Mouse (Mus musculus) MEL (cell line): Measurements from ENCODE around the gene Fth1. TPM values are rescaled to one million over a fixed set of nuclear protein-coding genes. Genes with fewer than 3 reads are reported as not detected.
A peak's percentile ranks its signal among the peaks of the same experiment; 100 is the strongest.

ENCODE experiments used
- DNase-seq: peaks from one replicate; pipeline ENCODE4 v3.0.0; 2011; ENCODE audit warnings: low read depth, low spot score
- H3K27ac ChIP-seq: 2 replicates; pipeline ENCODE4 v1.5.1; 2012; ENCODE audit warnings: low read depth, mild to moderate bottlenecking, control low read depth, low read length, moderate library complexity; ENCODE audit not compliant: control insufficient read depth
- H3K27me3 ChIP-seq, 2 experiments: fragments of 150-350 bp in 1 of 2; sonication (generic) in 1 of 2; 2 replicates each; pipeline ENCODE4 v1.6.1; 2012; ENCODE audit warnings: low read length in 2 of 2, mild to moderate bottlenecking in 2 of 2, improper control_type of control experiment in 1 of 2, moderate library complexity in 1 of 2; ENCODE audit not compliant: insufficient read depth in 2 of 2, control insufficient read depth in 1 of 2
- H3K36me3 ChIP-seq, 2 experiments: 2 replicates each; pipeline ENCODE4 v1.6.1; 2012 to 2014; ENCODE audit warnings: low read length in 2 of 2, improper control_type of control experiment in 1 of 2, inconsistent platforms in 1 of 2, mild to moderate bottlenecking in 1 of 2; ENCODE audit not compliant: insufficient read depth in 2 of 2, control insufficient read depth in 1 of 2
- H3K4me1 ChIP-seq, 2 experiments: fragments of 150-350 bp in 1 of 2; sonication (generic) in 1 of 2; 2 replicates each; pipeline ENCODE4 v1.6.1; 2012; ENCODE audit warnings: low read length in 2 of 2, improper control_type of control experiment in 1 of 2, mild to moderate bottlenecking in 1 of 2; ENCODE audit not compliant: insufficient read depth in 2 of 2, control insufficient read depth in 1 of 2
- H3K4me3 ChIP-seq, 2 experiments: fragments of 150-350 bp in 1 of 2; sonication (generic) in 1 of 2; 2 replicates each; pipeline ENCODE4 v1.5.1; 2012; ENCODE audit warnings: low read depth in 2 of 2, low read length in 2 of 2, mild to moderate bottlenecking in 2 of 2, moderate library complexity in 2 of 2, control low read depth in 1 of 2, improper control_type of control experiment in 1 of 2; ENCODE audit not compliant: control insufficient read depth in 1 of 2, insufficient read depth in 1 of 2
- H3K79me2 ChIP-seq: 2 replicates; pipeline ENCODE4 v1.6.1; 2012; ENCODE audit warnings: mild to moderate bottlenecking, low read length, moderate library complexity; ENCODE audit not compliant: control insufficient read depth, poor library complexity, insufficient read depth
- H3K9ac ChIP-seq: 2 replicates; pipeline ENCODE4 v1.6.1; 2012; ENCODE audit warnings: low read depth, mild to moderate bottlenecking, control low read depth, low read length, moderate library complexity; ENCODE audit not compliant: control insufficient read depth, poor library complexity, severe bottlenecking
- H3K9me3 ChIP-seq: fragments of 150-350 bp; sonication (generic); replicated peaks from 2 replicates; pipeline ENCODE4 v1.6.1; 2012; ENCODE audit warnings: mild to moderate bottlenecking, low read length, improper control_type of control experiment, moderate library complexity; ENCODE audit not compliant: insufficient read depth
- E2F4 ChIP-seq: IDR thresholded peaks from 2 replicates; pipeline ENCODE4 v1.6.1; 2011; ENCODE audit warnings: low read depth, low read length, improper control_type of control experiment, borderline replicate concordance
- EP300 ChIP-seq, 2 experiments: IDR thresholded peaks; 2 replicates each; pipeline ENCODE4 v1.6.1; 2011; ENCODE audit warnings: improper control_type of control experiment in 2 of 2, low read length in 2 of 2, low read depth in 1 of 2, mild to moderate bottlenecking in 1 of 2
- ETS1 ChIP-seq: IDR thresholded peaks from 2 replicates; pipeline ENCODE4 v1.6.1; 2012; ENCODE audit warnings: low read depth, mild to moderate bottlenecking, inconsistent platforms, low read length, improper control_type of control experiment, moderate library complexity
- GATA1 ChIP-seq: IDR thresholded peaks from 2 replicates; pipeline ENCODE4 v1.6.1; 2011; ENCODE audit warnings: low read depth, low read length, improper control_type of control experiment
- HCFC1 ChIP-seq: IDR thresholded peaks from 2 replicates; pipeline ENCODE4 v1.6.1; 2012; ENCODE audit warnings: low read depth, mild to moderate bottlenecking, inconsistent platforms, low read length, improper control_type of control experiment, moderate library complexity
- JUND ChIP-seq: IDR thresholded peaks from 2 replicates; pipeline ENCODE4 v1.6.1; 2011; ENCODE audit warnings: low read depth, mild to moderate bottlenecking, improper control_type of control experiment, low read length
- MAFK ChIP-seq: IDR thresholded peaks from 2 replicates; pipeline ENCODE4 v1.6.1; 2011; ENCODE audit warnings: low read depth, mild to moderate bottlenecking, low read length, improper control_type of control experiment, borderline replicate concordance
- MAX ChIP-seq: IDR thresholded peaks from 2 replicates; pipeline ENCODE4 v1.6.1; 2011; ENCODE audit warnings: low read length, improper control_type of control experiment
- MAZ ChIP-seq: IDR thresholded peaks from 2 replicates; pipeline ENCODE4 v1.6.1; 2012; ENCODE audit warnings: low read depth, mild to moderate bottlenecking, inconsistent platforms, low read length, improper control_type of control experiment
- MEF2A ChIP-seq: IDR thresholded peaks from 2 replicates; pipeline ENCODE4 v1.6.1; 2014; ENCODE audit warnings: low read depth, mild to moderate bottlenecking, inconsistent platforms, low read length, improper control_type of control experiment; ENCODE audit not compliant: poor library complexity, insufficient replicate concordance, severe bottlenecking; ENCODE audit errors: extremely low read depth
- MXI1 ChIP-seq: IDR thresholded peaks from 2 replicates; pipeline ENCODE4 v1.6.1; 2011; ENCODE audit warnings: mild to moderate bottlenecking, low read depth, low read length, improper control_type of control experiment
- POLR2A ChIP-seq, 2 experiments: IDR thresholded peaks; 2 replicates each; pipeline ENCODE4 v1.6.1; 2011 to 2012; ENCODE audit warnings: low read length in 2 of 2, mild to moderate bottlenecking in 2 of 2, control low read depth in 1 of 2, improper control_type of control experiment in 1 of 2, low read depth in 1 of 2, moderate library complexity in 1 of 2; ENCODE audit not compliant: control insufficient read depth in 1 of 2, insufficient read depth in 1 of 2, poor library complexity in 1 of 2
- POLR2AphosphoS2 ChIP-seq: IDR thresholded peaks from 2 replicates; pipeline ENCODE4 v1.6.1; 2011; ENCODE audit warnings: low read length, improper control_type of control experiment
- POLR2AphosphoS5 ChIP-seq: IDR thresholded peaks from 2 replicates; pipeline ENCODE4 v1.6.1; 2012; ENCODE audit warnings: low read depth, borderline replicate concordance, mild to moderate bottlenecking, inconsistent platforms, low read length, moderate library complexity, mixed read lengths
- RCOR1 ChIP-seq: IDR thresholded peaks from 2 replicates; pipeline ENCODE4 v1.6.1; 2012; ENCODE audit warnings: low read depth, mild to moderate bottlenecking, inconsistent platforms, low read length, improper control_type of control experiment
- SIN3A ChIP-seq: IDR thresholded peaks from 2 replicates; pipeline ENCODE4 v1.6.1; 2012; ENCODE audit warnings: low read length, improper control_type of control experiment, inconsistent platforms
- SMC3 ChIP-seq: IDR thresholded peaks from 2 replicates; pipeline ENCODE4 v1.6.1; 2011; ENCODE audit warnings: low read depth, low read length, improper control_type of control experiment
- TAL1 ChIP-seq: IDR thresholded peaks from 2 replicates; pipeline ENCODE4 v1.6.1; 2012; ENCODE audit warnings: mild to moderate bottlenecking, inconsistent platforms, low read length, moderate library complexity, mixed read lengths
- TBP ChIP-seq: IDR thresholded peaks from 2 replicates; pipeline ENCODE4 v1.8.0; 2011; ENCODE audit warnings: low read depth, low read length, improper control_type of control experiment
- TCF12 ChIP-seq: IDR thresholded peaks from 2 replicates; pipeline ENCODE4 v1.6.1; 2014; ENCODE audit warnings: low read depth, mild to moderate bottlenecking, inconsistent platforms, low read length, improper control_type of control experiment, moderate library complexity
- UBTF ChIP-seq: IDR thresholded peaks from 2 replicates; pipeline ENCODE4 v1.6.1; 2012; ENCODE audit warnings: low read depth, mild to moderate bottlenecking, inconsistent platforms, low read length, improper control_type of control experiment, moderate library complexity, borderline replicate concordance; ENCODE audit not compliant: insufficient read depth
- USF2 ChIP-seq, 2 experiments: IDR thresholded peaks; 2 replicates each; pipeline ENCODE4 v1.6.1; 2011 to 2012; ENCODE audit warnings: improper control_type of control experiment in 2 of 2, low read length in 2 of 2, borderline replicate concordance in 1 of 2, inconsistent platforms in 1 of 2, low read depth in 1 of 2, mild to moderate bottlenecking in 1 of 2; ENCODE audit not compliant: insufficient read depth in 1 of 2
- ZKSCAN1 ChIP-seq: IDR thresholded peaks from 2 replicates; pipeline ENCODE4 v1.6.1; 2012; ENCODE audit warnings: low read depth, mild to moderate bottlenecking, inconsistent platforms, low read length, improper control_type of control experiment, moderate library complexity
- ZMIZ1 ChIP-seq: IDR thresholded peaks from 2 replicates; pipeline ENCODE4 v1.6.1; 2012; ENCODE audit warnings: low read depth, mild to moderate bottlenecking, inconsistent platforms, low read length, improper control_type of control experiment, moderate library complexity
- ZNF384 ChIP-seq: IDR thresholded peaks from 2 replicates; pipeline ENCODE4 v1.6.1; 2012; ENCODE audit warnings: low read depth, mild to moderate bottlenecking, inconsistent platforms, low read length, improper control_type of control experiment
- polyA plus RNA-seq, 2 experiments: library from polyadenylated mRNA; stranded (reverse) in 1 of 2; unstranded in 1 of 2; fragments of >175 nt in 1 of 2; fragments of >200 nt in 1 of 2; gene quantifications; 2 replicates each; pipeline versions ENCODE4 v1.2.1 to v1.2.4; 2012; ENCODE audit warnings: low replicate concordance in 2 of 2, low read depth in 1 of 2; ENCODE audit not compliant: insufficient read length in 2 of 2, insufficient read depth in 1 of 2, missing spikeins in 1 of 2
- total RNA-seq: library from RNA; depleted of rRNA; stranded (reverse); fragments of 300-350 nt; gene quantifications from 2 replicates; pipeline ENCODE4 v1.2.3, GENCODE M21; 2012

Fth1 gene
- total and polyA plus RNA-seq, 3 experiments, result 444 to 2,175 (median 2,118) TPM

- Histone ChIP-seq H3K4me3 (no peak overlapping the region), H3K9me3 (no peaks in the 10 kb centered on the region), H3K4me1 (peaks cover 2 to 34% of the 10 kb centered on the region in 2 experiments; a peak in 3 of 4 replicates), H3K27ac (no peak overlapping the region)
- DNase-seq, result no peak
- TF ChIP-seq MEF2A, result no peak
- no peak for TF ChIP-seq SMC3
- no peak for TF ChIP-seq POLR2A (IDR thresholded peaks at IDR 0.05; ENCODE audit: control insufficient read depth in 1 of 2, insufficient read depth in 1 of 2, low read depth in 1 of 2, low read length in 2 of 2, poor library complexity in 1 of 2)
- no peak for TF ChIP-seq ZNF384
- no peak for TF ChIP-seq ZMIZ1
- TF ChIP-seq UBTF, result no peak
- no peak for TF ChIP-seq HCFC1
- TF ChIP-seq ZKSCAN1, result no peak
- TF ChIP-seq POLR2AphosphoS2, result no peak
- TF ChIP-seq MAFK, result no peak
- TF ChIP-seq JUND, result no peak
- TF ChIP-seq, all 39 proteins: peak for 0
- no peaks in the 10 kb centered on the region for H3K79me2 ChIP-seq
- H3K27me3 ChIP-seq, result no peaks in the 10 kb centered on the region
- no peak overlapping the region for H3K9ac ChIP-seq
- H3K36me3 ChIP-seq, result peaks cover 0 to 18% of the 10 kb centered on the region in 2 experiments; a peak in 2 of 4 replicates
These were observed 33.5 kb downstream of the Fth1 start for GRCm38 (mm10) chr19:10013913-10014312.

DNA sequence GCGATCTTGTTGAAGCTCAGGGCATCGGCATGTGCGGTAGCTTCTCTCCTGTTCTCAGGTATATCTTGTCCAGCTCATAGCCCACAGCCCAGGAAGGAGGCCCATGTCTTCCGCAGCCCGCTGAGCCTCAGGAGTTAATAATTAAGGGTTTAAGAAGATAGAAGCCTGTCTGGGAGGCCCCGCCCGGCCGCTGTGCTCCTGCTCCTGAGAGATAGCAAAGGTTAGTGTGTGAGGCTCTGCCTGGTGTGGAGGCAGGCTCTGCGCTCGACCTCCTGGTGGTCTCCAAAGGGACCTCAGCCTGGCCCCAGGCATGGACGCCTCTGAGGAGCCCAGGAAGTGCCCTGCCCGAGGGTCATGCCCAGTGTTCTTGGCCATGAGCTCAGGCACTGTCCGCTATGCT is 34.4 kb downstream of the Fth1 start:
- H3K4me1 ChIP-seq, result peaks cover 2 to 34% of the 10 kb centered on the region in 2 experiments; a peak in 3 of 4 replicates
- TF ChIP-seq JUND (no peak), GATA1 (peak; percentile 71), TBP (no peak), EP300 (IDR thresholded peaks at IDR 0.05; ENCODE audit: low read depth in 1 of 2, low read length in 2 of 2) (peak; percentile 77 to 84), USF2 (IDR thresholded peaks at IDR 0.05; ENCODE audit: borderline replicate concordance in 1 of 2, insufficient read depth in 1 of 2, low read depth in 1 of 2, low read length in 2 of 2) (no peak), HCFC1 (no peak), SMC3 (no peak), POLR2AphosphoS5 (no peak), TAL1 (peak; percentile 85), MEF2A (no peak), MAZ (0 out of 2 replicates have a peak, but pooled peaks have one; percentile 48), SIN3A (peak; percentile 42; the same call in 1 of the 2 replicates), RCOR1 (peak; percentile 38; the same call in 1 of the 2 replicates), MAFK (no peak), TCF12 (peak; percentile 83), E2F4 (no peak), MXI1 (no peak), ETS1 (peak; percentile 28; the same call in 1 of the 2 replicates), MAX (no peak)
- TF ChIP-seq, all 39 proteins: peak for 8
- Histone ChIP-seq H3K27ac (peak overlapping the region; percentile 36), H3K4me3 (no peak overlapping the region), H3K27me3 (no peaks in the 10 kb centered on the region; a peak in 1 of 4 replicates), H3K9me3 (no peaks in the 10 kb centered on the region), H3K9ac (peak overlapping the region; percentile 2; the same call in 1 of the 2 replicates), H3K79me2 (no peaks in the 10 kb centered on the region), H3K36me3 (peaks cover 0 to 18% of the 10 kb centered on the region in 2 experiments; a peak in 2 of 4 replicates)
- peak; percentile 81 for DNase-seq
